Mouse (Mus musculus): ENCODE results near the gene Arhgef28.

The Arhgef28 gene

DNA sequence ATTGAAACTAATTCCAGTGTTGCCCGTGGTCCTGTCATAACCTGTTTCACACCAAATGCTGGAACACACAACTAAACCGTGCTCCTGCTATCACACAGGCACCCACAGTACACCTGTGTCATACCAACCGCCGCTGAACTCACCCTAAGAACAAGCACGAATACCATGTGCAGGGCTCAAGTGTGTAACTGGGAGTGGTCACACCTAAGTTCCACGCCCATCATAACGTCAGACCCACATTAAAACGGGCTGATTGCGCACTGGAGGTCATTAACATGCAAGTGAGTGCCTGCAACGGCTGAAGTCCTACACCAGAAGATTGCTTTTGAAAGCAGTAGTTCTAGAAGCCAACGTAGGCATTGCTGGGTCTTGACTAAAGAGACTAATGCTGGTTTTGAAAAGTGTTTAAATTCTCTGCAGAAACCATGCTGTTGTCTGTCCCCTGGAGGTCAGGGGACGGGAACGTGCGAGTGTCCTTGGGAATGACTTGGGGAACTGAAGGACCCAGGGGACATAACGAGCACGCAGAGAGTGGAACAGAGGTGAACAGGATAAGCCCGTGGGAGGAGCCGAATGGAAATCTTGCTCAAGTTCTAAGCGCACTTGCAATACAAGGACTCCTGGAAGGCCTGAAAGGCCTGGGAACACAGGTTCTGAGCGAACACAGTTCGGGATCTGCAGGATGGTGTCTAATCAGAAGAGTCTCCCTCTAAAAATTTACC is 22.9 kb downstream of the Arhgef28 start:
- DNase-seq (ENCODE audit: low spot score in 2 of 2), result no peak

DNA sequence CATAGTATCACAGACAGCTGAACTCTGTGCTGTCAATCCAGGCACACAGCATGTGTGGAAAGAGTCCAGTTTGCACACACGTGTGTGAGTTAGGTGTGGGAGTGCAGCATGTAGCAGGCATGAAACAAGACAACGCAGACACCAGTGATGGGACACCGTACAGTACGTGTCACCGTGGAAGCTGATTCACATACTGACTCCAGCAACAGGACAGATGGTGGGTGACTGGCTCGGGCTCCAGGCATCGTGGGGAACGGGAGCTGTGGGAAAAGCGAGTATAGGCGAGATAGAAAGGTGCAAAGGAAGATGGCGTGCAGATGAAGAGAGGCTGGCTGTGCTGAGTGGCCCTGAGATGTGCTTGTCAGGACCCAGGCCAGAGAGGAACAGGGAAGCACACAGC is 23.9 kb downstream of the Arhgef28 start:
- peak in 1 of 2 experiments; percentile 53 for DNase-seq (ENCODE audit: low spot score in 2 of 2)

DNA sequence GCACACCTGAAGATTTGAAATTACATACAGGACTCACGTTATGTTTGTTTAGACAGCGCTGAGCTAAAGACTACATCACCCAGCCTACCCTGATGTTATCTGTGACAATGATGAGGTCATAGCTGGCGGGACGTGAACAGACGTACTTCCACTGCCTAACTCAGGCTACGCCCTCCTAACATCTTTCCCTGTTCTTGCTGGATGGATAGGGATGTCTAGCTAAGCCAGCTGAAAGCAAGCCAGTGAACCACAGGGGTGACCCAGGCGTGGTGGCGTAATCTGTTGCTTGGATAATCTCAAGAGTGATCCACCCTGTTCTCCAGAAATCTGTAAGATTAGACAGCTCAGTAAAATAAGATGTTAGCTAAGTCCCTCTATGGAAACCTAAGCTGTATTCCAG is 25.6 kb downstream of the Arhgef28 start:
- no peak for DNase-seq (ENCODE audit: low spot score in 2 of 2)

DNA sequence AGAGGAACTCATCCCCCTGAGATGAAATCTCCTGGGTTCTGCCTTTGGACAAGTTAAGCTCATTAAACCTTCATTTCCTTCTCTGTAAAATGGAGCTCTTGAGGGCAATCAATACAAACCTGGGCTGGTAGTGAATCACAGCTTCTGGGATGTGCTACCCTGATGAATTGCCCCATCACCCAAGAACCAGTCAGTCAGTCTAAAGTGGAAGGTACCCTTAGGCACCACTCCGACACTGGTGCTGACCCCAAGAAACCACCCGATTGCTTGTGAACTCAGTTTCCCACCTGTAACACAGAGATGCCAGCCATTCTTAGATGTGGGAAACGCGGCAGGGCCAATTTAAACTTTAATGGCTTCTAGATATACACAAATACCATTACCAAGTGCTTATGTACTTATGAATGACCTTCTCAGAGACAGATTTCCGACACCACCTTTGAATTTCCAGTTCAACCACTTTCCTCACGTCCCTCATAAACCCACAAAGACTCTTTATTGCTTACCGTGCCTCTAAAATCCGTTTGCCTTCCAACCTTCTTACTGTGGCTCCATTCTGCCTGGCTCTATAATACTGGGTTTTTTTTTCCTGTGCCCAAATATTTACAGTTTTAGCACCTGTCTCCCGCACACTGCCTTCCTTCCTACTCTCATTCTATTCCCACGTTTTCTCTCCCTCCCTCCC is 30.8 kb downstream of the Arhgef28 start:
- DNase-seq (ENCODE audit: low spot score in 2 of 2), result no peak

DNA sequence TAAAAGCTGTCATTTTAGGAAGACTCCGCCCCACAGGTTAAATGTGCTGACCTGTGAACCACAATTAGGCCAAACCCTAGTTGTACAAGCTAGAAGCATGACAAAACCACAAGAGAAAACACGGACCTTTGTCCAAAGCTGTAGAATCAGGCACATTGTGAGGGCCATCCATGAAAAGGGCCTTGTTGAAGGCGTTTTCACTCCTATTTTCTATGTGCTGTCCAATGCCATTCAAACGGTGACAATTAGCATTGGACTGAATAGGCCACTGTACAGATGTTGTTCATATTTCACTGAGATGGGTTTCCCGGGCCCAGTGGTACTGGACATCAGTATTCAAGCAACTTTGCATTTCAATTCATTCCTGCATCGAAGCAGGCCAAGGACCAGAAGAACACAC is 33.2 kb downstream of the Arhgef28 start:
- DNase-seq (ENCODE audit: low spot score in 2 of 2), result no peak

DNA sequence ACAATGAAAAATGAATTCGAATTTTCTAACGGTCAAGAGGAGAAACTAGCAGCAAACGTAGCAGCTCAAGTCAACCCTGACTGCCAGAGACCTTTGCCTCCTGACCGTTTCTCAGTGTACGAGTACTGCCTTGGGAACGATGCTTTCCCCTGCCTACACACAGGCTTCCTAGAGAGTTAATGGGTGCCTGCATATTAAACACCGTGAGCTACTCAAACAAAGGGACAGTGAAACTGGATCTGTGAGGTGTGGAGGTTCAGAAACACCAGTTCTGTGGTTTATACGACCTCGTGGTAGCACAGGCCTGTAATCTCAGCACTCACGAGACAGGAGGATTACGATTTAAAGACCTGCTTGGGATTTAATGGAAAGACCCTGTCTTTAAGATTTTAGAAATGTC is 33.9 kb downstream of the Arhgef28 start:
- no peak for DNase-seq (ENCODE audit: low spot score in 2 of 2)

DNA sequence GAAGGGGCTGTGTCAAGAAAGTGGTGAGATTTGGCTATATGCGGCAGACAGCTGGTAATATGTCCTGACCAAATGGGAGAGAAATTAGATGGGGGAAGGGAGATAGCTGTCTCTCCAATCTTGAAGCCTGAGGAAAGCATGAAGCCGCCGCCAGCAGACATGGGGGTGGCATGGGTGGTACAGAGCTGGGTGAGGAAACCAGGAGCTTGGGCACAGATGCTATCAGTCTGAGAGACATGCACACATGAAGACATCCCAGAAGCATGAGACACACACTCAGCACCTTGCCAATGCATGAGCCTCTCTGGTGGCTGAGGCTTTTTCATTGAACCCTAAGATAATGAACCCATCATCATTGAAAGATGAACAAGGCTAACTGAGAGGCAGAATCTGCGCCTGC is 34.5 kb downstream of the Arhgef28 start:
- peak; percentile 53 to 66 for DNase-seq (ENCODE audit: low spot score in 2 of 2)

DNA sequence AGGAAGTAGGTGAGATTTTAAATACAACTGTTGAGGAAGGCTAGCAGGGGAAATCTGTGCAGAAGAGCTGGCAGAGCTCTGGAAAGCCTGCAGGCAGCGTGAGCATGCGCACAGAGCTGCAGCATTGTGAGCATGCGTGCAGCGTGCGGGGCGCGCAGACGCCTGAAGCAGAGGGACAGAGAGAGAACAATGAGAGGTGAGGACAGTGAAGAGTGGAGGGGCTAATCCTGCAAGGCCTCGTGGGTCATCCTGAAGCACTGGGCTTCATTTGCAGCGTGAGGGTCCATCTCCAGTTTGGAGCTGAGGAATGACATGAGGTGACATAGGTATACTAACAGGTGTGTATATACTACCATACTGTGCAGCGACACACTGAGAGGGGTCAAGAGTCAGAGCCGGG is 35.0 kb downstream of the Arhgef28 start:
- peak; percentile 72 to 74 for DNase-seq (ENCODE audit: low spot score in 2 of 2)

DNA sequence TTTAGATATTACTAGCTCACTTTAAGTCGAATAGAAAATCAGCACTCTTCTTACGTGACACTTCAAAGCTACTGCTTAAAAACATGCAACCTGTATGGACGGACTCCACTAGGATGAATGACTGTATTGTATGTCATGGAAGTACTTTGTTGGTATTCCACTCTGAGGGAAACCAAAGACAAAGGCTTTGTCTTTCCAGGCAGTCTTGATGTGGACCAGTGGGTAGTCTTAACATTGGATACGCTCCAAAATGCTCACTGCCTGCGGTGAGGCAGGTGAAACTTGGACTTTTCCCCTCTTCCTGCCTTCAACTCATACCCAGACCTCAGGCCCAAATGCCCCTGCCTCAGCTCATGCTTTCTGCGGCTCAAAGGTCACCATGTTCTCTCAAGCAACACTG is 41.4 kb downstream of the Arhgef28 start:
- DNase-seq (ENCODE audit: low spot score in 2 of 2), result no peak

DNA sequence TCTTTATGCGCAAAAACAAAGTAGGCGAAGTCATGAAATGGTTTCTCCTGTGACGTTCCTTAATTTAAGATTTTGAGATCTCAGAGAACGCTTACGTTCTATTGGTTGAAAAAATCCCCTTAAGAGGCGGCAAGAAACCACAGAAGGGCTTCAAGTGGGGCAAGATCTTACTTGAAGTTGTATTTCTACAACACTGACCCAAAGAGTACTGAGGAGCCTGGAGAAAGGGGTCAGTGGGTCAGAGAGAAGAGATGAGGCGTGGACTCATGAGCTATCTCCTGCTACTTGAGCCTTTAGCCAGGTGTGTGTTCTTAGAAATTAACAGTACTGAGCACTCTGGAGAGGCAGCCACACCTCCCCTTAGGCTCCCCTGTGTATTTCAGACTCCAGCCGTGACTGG is 44.7 kb downstream of the Arhgef28 start:
- DNase-seq (ENCODE audit: low spot score in 2 of 2), result no peak

DNA sequence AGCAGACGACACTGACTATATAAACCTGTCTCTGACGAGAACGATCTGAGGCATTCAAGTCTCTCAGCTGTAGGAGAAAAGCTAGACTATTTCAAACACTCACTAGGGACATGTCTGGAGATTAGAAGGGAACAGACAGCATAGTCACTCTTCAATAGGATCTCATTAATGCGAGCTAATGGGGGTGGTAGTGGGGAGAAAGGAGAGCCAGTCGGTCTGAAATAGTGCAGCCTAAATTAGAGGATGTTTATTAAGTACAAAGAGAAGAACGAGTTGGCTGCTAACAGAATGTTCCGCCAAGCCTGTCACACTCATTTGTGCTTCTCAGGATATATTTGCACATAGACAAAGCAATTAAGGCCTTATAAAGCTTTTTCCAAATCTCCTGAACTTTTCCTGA is 49.6 kb downstream of the Arhgef28 start:
- DNase-seq (ENCODE audit: low spot score in 2 of 2), result peak in 1 of 2 experiments; percentile 42

DNA sequence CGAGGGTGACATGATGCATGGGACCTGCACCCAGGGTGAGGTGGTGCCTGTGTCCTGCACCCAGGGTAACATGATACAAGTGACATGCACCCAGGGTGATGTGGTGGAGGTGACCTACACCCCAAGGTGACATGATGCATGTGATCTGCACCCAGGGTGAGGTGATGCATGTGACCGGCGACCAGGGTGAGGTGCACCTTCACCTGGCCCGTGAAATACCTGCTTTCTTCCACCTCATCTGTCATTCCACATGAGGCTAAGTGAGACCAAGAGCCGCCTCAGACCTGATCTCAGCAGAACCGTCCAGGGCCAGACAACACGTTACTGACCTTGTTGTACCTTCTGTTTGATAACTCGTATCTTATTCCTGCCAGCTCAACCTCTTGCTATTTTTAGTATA is 53.5 kb downstream of the Arhgef28 start:
- DNase-seq (ENCODE audit: low spot score in 2 of 2), result no peak

DNA sequence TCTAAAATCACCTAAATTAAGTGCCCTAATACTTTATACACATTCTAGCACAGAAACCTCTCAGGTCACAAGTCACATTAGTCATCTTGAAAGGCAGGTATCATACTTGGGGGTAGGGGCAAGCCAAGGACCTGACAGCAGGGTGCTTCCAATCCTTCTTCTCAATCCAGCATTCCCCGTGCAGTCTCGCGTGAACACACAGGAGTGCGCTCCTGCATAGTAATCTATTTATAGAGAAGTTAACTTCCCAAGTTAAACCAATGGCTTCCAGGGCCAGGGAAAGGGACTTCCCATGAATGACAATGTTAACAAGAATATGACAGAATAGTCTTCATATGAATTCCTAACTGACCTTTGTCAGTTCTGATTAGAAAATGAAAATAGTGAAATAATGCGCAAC is 58.7 kb downstream of the Arhgef28 start:
- DNase-seq (ENCODE audit: low spot score in 2 of 2), result no peak

DNA sequence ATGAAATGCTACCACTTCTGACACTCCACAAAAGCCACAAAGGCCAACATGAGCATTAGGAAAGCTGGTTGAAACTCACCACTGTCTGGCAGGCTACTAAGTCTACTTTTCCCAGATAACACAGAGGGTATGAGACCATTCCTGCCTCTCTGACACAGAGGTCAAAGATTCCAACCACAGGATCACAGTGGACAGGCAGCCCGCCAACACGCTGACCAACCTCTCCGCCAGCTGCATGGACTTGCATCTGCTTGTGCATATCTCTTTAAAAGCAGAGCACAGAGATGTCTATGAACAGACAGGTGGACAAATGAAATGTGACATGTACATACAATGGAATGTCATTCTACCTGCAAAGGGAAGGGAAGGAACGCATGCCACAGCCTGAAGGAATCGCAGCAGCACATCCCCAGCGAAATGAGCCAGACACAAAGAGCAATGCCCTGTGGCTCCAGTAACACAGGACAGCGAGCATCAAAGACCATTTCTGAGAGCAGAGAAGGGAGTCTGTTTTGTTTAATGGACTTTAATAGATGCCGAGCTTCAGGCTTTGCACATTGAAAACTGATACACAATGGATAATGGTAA is 59.6 kb downstream of the Arhgef28 start:
- DNase-seq (ENCODE audit: low spot score in 2 of 2), result no peak

DNA sequence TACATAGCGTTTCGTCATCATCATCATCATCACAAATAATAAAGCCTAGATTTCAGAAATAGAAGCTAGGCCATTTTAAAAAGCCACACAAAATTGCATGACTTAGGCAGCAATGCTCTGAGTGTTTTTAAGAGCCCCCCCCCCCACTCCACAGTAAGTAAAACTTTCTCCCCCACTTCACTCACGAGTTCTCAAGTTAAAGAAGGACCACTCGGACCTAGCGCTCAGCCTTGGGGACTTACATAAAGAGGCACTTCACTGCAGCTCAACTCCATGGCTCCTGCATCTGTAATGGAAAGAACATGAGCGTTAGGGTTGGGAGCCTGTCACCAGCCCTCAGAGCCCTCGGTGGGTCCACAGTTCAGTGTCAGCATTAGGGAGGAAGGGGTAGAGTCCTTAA is 60.9 kb downstream of the Arhgef28 start:
- no peak for DNase-seq (ENCODE audit: low spot score in 2 of 2)

DNA sequence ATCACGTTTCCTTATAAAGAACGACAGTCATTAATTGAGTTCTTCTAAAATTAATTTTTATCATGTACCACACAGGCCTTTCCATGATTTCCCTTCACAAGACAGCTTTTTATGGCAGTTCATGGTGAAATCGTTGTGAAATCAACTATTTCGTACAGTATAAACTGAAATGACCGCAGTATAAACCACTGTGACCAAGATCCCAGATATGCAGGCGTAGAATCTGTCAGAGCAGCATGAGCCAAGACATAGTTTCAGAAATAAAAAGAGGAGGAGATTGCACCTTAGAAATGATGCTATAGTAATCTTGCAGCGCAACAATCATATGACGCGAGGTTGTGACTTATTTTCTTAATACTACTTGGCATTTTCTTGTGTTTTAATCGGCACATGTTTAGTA is 63.2 kb downstream of the Arhgef28 start:
- DNase-seq (ENCODE audit: low spot score in 2 of 2), result no peak

DNA sequence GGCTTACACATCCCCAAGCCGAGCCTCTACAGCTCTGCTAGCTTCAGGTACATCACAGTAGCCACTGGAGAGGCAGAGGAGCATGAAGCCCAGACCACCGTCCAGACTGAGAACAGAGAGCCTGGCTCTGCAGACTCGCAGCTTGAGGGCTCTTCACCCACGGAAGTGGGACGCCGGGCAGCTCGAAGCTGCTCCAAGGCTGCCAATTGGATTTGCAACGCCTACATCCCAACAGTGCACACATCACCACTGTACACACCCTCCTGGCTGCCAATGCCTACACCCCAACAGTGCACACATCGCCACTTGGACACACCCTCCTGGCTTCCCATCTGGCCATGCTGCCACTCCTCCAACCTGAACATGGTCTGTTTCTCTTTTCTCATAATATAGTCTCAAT is 65.6 kb downstream of the Arhgef28 start:
- DNase-seq (ENCODE audit: low spot score in 2 of 2), result no peak

DNA sequence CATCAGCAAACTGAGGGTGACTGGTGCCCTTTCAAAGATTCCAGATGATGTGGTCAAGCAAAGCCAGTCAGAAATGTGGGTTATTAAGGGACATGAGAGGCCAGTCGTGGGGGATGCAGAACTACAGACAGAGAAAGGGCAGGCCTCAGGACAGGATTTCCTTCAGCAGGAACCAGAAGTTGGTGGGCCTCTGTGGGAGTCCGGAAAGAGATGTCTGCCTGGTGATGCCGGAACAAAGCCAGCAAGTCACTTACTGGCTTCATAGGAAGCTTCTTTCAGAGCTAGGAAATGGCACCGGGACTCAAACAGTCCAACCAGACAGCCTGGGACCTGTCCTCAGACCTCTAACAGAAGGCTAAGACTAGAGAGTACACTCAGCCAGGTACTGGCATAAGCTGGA is 67.5 kb downstream of the Arhgef28 start:
- no peak for DNase-seq (ENCODE audit: low spot score in 2 of 2)

DNA sequence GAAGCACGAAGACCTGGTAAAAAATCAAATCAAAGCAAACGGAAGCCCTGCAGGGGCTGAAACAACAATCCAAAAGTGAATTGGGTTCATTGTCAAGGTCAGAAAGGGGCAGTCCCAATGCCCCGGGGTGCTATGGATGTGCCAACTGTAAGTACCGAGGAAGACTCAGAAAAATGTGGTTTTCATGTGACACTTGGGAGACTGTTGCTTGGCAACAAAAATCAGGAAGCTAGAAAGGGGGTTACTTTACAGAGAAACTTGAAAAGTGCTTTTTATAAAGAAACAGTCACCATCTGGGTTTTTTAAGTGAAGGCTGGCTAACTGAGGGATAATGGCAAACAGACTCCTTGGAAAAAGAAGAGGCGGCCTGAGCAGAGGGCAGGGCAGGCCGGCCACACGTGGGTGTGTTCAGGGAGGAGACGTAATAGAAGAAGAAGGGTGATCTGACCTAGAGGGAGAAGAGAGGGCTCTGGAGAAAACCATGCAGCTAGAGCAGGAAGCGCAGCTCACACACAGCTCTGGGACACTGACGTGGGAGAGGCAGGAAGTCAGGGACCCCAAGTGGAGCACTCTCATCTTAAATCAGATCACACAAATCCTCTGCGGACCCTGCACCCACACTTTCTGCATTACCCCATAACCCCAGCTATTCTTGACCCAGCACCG is 70.2 kb downstream of the Arhgef28 start:
- DNase-seq (ENCODE audit: low spot score in 2 of 2), result no peak

DNA sequence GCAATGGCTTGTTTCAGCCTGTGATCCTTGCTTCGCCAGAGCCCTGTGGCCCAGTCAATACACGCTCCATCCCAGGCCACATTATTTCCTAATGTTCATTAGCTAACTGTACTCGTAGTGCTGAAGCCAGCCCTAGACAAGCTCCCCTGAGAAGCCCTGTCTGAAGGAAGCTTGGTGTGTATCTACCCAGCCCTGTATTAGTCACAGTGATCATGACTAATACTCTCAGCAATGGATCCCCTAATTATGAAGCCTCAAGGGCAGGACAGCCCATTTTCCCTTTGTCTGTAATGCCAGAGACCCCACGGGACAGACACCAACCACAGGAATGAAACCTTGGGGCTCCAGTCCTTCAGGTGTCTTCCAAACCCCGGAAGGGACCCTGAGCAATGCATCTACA is 73.3 kb downstream of the Arhgef28 start:
- DNase-seq (ENCODE audit: low spot score in 2 of 2), result no peak

DNA sequence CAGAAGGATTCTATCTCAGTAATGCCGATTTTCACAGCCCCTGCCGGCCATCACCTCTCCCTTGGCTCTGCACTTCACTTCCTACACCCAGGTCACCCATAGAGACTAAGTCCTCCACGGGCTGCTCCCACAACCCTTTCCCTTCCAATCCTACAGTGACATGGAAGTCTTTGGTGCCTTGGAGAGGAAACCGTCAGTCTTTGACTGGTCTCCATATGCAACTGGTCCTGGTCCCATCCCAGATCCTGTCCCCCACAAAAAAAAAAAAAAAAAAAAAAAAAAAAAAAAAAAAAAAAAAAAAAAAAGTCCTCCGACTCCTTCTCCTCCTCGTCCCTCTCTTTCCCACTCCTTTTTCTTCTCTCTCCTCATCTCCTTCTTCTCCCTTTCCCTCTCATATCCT is 74.0 kb downstream of the Arhgef28 start:
- no peak for DNase-seq (ENCODE audit: low spot score in 2 of 2)

DNA sequence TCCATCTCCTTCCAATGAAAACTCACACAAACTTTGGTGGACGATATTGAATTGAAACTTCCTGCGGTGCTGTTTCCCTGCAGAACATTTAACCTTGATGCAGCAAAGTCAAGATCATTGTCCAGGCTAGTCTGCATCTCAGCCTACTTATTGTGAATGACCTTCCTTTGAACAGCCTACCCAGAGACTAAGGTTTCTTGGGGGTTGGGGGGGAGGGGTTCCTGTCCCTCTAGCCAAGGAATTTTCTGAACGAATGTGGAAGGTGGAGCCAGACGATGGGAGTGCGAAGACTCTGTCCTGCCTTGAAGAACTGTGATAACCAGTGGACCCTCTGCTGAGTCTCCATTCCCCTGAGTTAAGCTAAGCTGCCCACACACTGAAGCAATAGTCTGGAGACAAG is 80.6 kb downstream of the Arhgef28 start:
- DNase-seq (ENCODE audit: low spot score in 2 of 2), result no peak
